Mouse (Mus musculus) liver, embryonic 11.5 days (tissue): Measurements from ENCODE around the gene 2810004N23Rik. TPM values are rescaled to one million over a fixed set of nuclear protein-coding genes. Genes with fewer than 3 reads are reported as not detected.

Source experiments
- ATAC-seq: fragments of 200-750 bp; cut with Nextera tagmentation; replicated peaks from 2 replicates; pipeline ENCODE4 v1.8.0; 2017; ENCODE audit warnings: moderate number of reproducible peaks, mild to moderate bottlenecking, moderate TSS enrichment, moderate library complexity; ENCODE audit not compliant: low FRiP score
- DNase-seq: peaks from one replicate; pipeline ENCODE4 v3.0.0-alpha.2; 2017; ENCODE audit warnings: low spot score
- H3K27ac ChIP-seq: fragments of 300-500 bp; sonication (generic); 2 replicates; pipeline ENCODE4 v1.5.1; 2014; ENCODE audit warnings: mild to moderate bottlenecking, low read depth, low read length, control low read depth
- H3K27me3 ChIP-seq: fragments of 300-500 bp; sonication (generic); replicated peaks from 2 replicates; pipeline ENCODE4 v1.6.1; 2014; ENCODE audit warnings: low read length, mixed read lengths; ENCODE audit not compliant: control insufficient read depth, insufficient read depth
- H3K36me3 ChIP-seq: fragments of 300-500 bp; sonication (generic); 2 replicates; pipeline ENCODE4 v1.6.1; 2014; ENCODE audit warnings: mild to moderate bottlenecking, low read length, moderate library complexity, mixed read lengths; ENCODE audit not compliant: control insufficient read depth, insufficient read depth
- H3K4me1 ChIP-seq: fragments of 300-500 bp; sonication (generic); replicated peaks from 2 replicates; pipeline ENCODE4 v1.6.1; 2014; ENCODE audit warnings: low read length, mixed read lengths; ENCODE audit not compliant: control insufficient read depth, insufficient read depth
- H3K4me2 ChIP-seq: fragments of 300-500 bp; sonication (generic); 2 replicates; pipeline ENCODE4 v1.6.1; 2014; ENCODE audit warnings: mild to moderate bottlenecking, control low read depth, moderate library complexity
- H3K4me3 ChIP-seq: fragments of 300-500 bp; sonication (generic); 2 replicates; pipeline ENCODE4 v1.5.1; 2014; ENCODE audit warnings: low read depth, low read length, control low read depth
- H3K9ac ChIP-seq: fragments of 300-500 bp; sonication (generic); 2 replicates; pipeline ENCODE4 v1.6.1; 2014; ENCODE audit warnings: low read depth, low read length, control low read depth
- H3K9me3 ChIP-seq: fragments of 300-500 bp; sonication (generic); 2 replicates; pipeline ENCODE4 v1.6.1; 2016; ENCODE audit warnings: low read length, inconsistent platforms, mixed read lengths; ENCODE audit not compliant: control insufficient read depth
- WGBS: fragments of 180-500 bp; shearing (Covaris S2); extraction: QIAGEN DNeasy Blood & Tissue Kit; methylation state at CpG from one replicate; pipeline ENCODE4 v1.1.7; 2014; 5-methylcytosine and 5-hydroxymethylcytosine counted together
- polyA plus RNA-seq: library from polyadenylated mRNA; unstranded; fragments of >200 nt; fragmentation: Nextera tagmentation; extraction: Ambion mirVana; gene quantifications from 2 replicates; pipeline ENCODE4 v1.2.1, GENCODE M21; 2014

The 2810004N23Rik gene
- polyA plus RNA-seq, 1 experiment from 2014 or later = 71.5 TPM

DNA sequence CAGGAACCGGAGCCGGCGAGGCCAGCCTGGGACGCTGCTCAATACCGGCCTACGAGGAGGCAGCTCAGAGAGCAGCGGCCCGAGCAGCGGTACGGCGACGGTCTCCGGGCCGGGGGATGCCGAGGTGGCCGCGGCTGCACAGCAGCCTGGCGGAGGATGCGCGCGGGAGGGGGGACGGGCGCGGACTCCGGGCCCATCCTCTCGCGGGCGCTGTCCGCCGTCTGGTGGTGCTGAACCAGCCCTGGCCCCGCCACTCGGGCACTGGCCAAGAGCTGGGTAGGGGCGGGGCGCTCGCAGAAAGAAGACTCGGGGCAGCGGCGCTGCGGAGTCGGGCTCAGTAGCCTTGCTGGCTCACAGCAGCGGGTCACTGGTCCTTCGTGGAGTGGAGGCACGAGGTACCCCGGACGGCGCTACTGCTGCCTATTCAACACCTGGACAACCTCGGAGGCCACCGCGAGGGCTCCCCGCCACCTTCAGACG is 69.7 kb downstream of the 2810004N23Rik start:
- Histone ChIP-seq H3K9ac (no peak overlapping the region), H3K4me1 (peaks cover 15% of the 10 kb centered on the region), H3K4me2 (peak overlapping the region; percentile 96), H3K27me3 (peaks cover 70% of the 10 kb centered on the region), H3K36me3 (no peaks in the 10 kb centered on the region), H3K9me3 (no peaks in the 10 kb centered on the region), H3K27ac (no peak overlapping the region), H3K4me3 (peak overlapping the region; percentile 62)
- peak; percentile 83 for ATAC-seq
- 2% methylated on average over 51 of the region's 51 CpGs for WGBS
- peak; percentile 92 for DNase-seq

- H3K36me3 ChIP-seq = no peaks in the 10 kb centered on the region
- no peaks in the 10 kb centered on the region for H3K9me3 ChIP-seq
- H3K4me3 ChIP-seq = peak within 1 kb of the TSS; percentile 62
- no peak within 1 kb of the TSS for H3K27ac ChIP-seq
- no peak within 1 kb of the TSS for H3K9ac ChIP-seq
- ATAC-seq (peak; percentile 40; the same call in 1 of the 2 replicates), DNase-seq (peak; percentile 56)
- WGBS = under 1% methylated on average over 37 of the region's 39 CpGs
- H3K27me3 ChIP-seq = peaks cover 70% of the 10 kb centered on the region
- H3K4me1 ChIP-seq = peaks cover 15% of the 10 kb centered on the region
- peak within 1 kb of the TSS; percentile 96 for H3K4me2 ChIP-seq
These were observed 70.2 kb downstream of the 2810004N23Rik start, which contains the start of gene Trim67 for GRCm38 (mm10) chr8:124792708-124793107. Gene Trim67 (plus strand): TSS chr8:124793092.

DNA sequence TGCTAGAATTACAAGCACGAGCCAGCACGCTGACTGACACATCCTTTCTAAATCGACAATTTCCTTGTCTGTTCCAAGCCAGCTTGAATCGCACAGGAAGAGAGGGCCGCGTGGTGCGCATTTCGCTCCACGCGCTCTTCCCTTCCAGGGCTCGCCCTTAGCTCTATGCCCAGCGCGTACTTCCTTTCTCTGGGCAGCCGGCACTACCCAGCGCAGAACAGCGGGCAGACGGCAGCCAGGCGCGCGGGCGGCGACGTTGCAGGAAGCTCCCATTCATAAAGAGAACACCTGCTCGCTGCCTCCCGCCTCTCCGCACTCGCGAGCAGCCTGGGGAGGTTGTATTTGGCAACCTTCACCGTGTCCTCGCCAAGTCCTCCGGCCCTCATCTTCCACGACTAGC is 70.7 kb downstream of the 2810004N23Rik start:
- Histone ChIP-seq H3K4me3 (peak overlapping the region; percentile 62), H3K9ac (no peak overlapping the region), H3K27me3 (peaks cover 67% of the 10 kb centered on the region)

GRCm38 (mm10) chr8:124791751-124792150 is 71.2 kb downstream of the 2810004N23Rik start:
- Histone ChIP-seq H3K4me1 (peaks cover 15% of the 10 kb centered on the region), H3K9me3 (no peaks in the 10 kb centered on the region), H3K36me3 (no peaks in the 10 kb centered on the region), H3K9ac (no peak overlapping the region), H3K27me3 (peaks cover 63% of the 10 kb centered on the region), H3K27ac (no peak overlapping the region), H3K4me3 (peak overlapping the region; percentile 62; the same call in 1 of the 2 replicates), H3K4me2 (peak overlapping the region; percentile 96)
- DNase-seq (no peak), ATAC-seq (no peak)
- 41% methylated on average over 4 of the region's 4 CpGs for WGBS

More for the DNA sequence above, 70.7 kb downstream of the 2810004N23Rik start:
- H3K9me3 ChIP-seq = no peaks in the 10 kb centered on the region
- no peak for DNase-seq
- H3K36me3 ChIP-seq = no peaks in the 10 kb centered on the region
- H3K27ac ChIP-seq = no peak overlapping the region
- peak overlapping the region; percentile 96 for H3K4me2 ChIP-seq
- WGBS = 2% methylated on average over 32 of the region's 32 CpGs
- no peak for ATAC-seq
- H3K4me1 ChIP-seq = peaks cover 15% of the 10 kb centered on the region

GRCm38 (mm10) chr8:124790676-124791075 is 72.2 kb downstream of the 2810004N23Rik start:
- peaks cover 52% of the 10 kb centered on the region for H3K27me3 ChIP-seq
- no peak overlapping the region for H3K4me3 ChIP-seq
- H3K36me3 ChIP-seq = no peaks in the 10 kb centered on the region
- ATAC-seq = no peak
- H3K4me1 ChIP-seq = peaks cover 15% of the 10 kb centered on the region
- WGBS = 41% methylated on average over 4 of the region's 4 CpGs
- DNase-seq = no peak
- no peak overlapping the region for H3K9ac ChIP-seq
- no peaks in the 10 kb centered on the region for H3K9me3 ChIP-seq
- H3K27ac ChIP-seq = no peak overlapping the region
- no peak overlapping the region for H3K4me2 ChIP-seq

Other genes with a start within 250 kb of the 2810004N23Rik start
- gene 2310022B05Rik, start 199.8 kb downstream of the 2810004N23Rik start, polyA plus RNA-seq = 16.3 and 17.5 TPM in 2 replicates
- gene Ttc13, start 141.1 kb downstream of the 2810004N23Rik start, polyA plus RNA-seq = 49.8 and 51.9 TPM in 2 replicates
- gene Arv1, start 141.0 kb downstream of the 2810004N23Rik start, polyA plus RNA-seq = 17.9 and 23.3 TPM in 2 replicates
- 3.6 and 3.8 TPM in 2 replicates for gene Fam89a, start 111.3 kb downstream of the 2810004N23Rik start, polyA plus RNA-seq
- 0.05 TPM in 1 of 2 replicates, not detected in the other for gene Trim67, start 70.0 kb downstream of the 2810004N23Rik start, polyA plus RNA-seq
- gene Gnpat, start 87 bp downstream of the 2810004N23Rik start, polyA plus RNA-seq = 107 and 109 TPM in 2 replicates
- 9.1 and 9.7 TPM in 2 replicates for gene Exoc8, start 34.6 kb upstream of the 2810004N23Rik start, polyA plus RNA-seq
- 11.5 and 13.2 TPM in 2 replicates for gene Sprtn, start 34.8 kb upstream of the 2810004N23Rik start, polyA plus RNA-seq
- gene Egln1, start 86.2 kb upstream of the 2810004N23Rik start, polyA plus RNA-seq = 8.4 and 10.0 TPM in 2 replicates
- 113 and 115 TPM in 2 replicates for gene Tsnax, start 149.9 kb upstream of the 2810004N23Rik start, polyA plus RNA-seq
- 0.82 and 1.2 TPM in 2 replicates for gene Disc1, start 191.1 kb upstream of the 2810004N23Rik start, polyA plus RNA-seq